Mouse (Mus musculus) forebrain, embryonic 13.5 days (tissue): Measurements from ENCODE around the gene Nsd1. TPM values are rescaled to one million over a fixed set of nuclear protein-coding genes. Genes with fewer than 3 reads are reported as not detected.

ENCODE experiments used
- ATAC-seq: fragments of 200-750 bp; cut with Nextera tagmentation; 2 replicates; pipeline ENCODE4 v1.8.0; 2017
- H3K27ac ChIP-seq: fragments of 300-500 bp; sonication (generic); 2 replicates; pipeline ENCODE4 v1.5.1; 2015; ENCODE audit warnings: inconsistent platforms, mild to moderate bottlenecking, moderate library complexity
- H3K27me3 ChIP-seq: fragments of 300-500 bp; sonication (generic); 2 replicates; pipeline ENCODE4 v1.6.1; 2015; ENCODE audit warnings: mild to moderate bottlenecking, inconsistent platforms
- H3K36me3 ChIP-seq: fragments of 300-500 bp; sonication (generic); 2 replicates; pipeline ENCODE4 v1.6.1; 2015; ENCODE audit warnings: mild to moderate bottlenecking, inconsistent platforms; ENCODE audit not compliant: poor library complexity, severe bottlenecking
- H3K4me1 ChIP-seq: fragments of 300-500 bp; sonication (generic); 2 replicates; pipeline ENCODE4 v1.6.1; 2015; ENCODE audit warnings: inconsistent platforms
- H3K4me2 ChIP-seq: fragments of 300-500 bp; sonication (generic); 2 replicates; pipeline ENCODE4 v1.6.1; 2015; ENCODE audit warnings: inconsistent platforms, mild to moderate bottlenecking, moderate library complexity
- H3K4me3 ChIP-seq: fragments of 300-500 bp; sonication (generic); 2 replicates; pipeline ENCODE4 v1.5.1; 2015; ENCODE audit warnings: mild to moderate bottlenecking, inconsistent platforms
- H3K9ac ChIP-seq: fragments of 300-500 bp; sonication (generic); 2 replicates; pipeline ENCODE4 v1.6.1; 2015; ENCODE audit warnings: mild to moderate bottlenecking, inconsistent platforms
- H3K9me3 ChIP-seq: fragments of 300-500 bp; sonication (generic); replicated peaks from 2 replicates; pipeline ENCODE4 v1.6.1; 2016; ENCODE audit warnings: inconsistent platforms
- WGBS: fragments of 180-500 bp; shearing (Covaris S2); methylation state at CpG from one replicate; pipeline ENCODE4 v1.1.7; 2015; 5-methylcytosine and 5-hydroxymethylcytosine counted together
- polyA plus RNA-seq: library from polyadenylated mRNA; unstranded; fragments of >200 nt; fragmentation: Nextera tagmentation; extraction: Ambion mirVana; gene quantifications from 2 replicates; pipeline ENCODE4 v1.2.1, GENCODE M21; 2015

Gene Nsd1
- polyA plus RNA-seq, 1 experiment from 2014 or later, result 77.2 TPM

- Histone ChIP-seq H3K27ac (no peak overlapping the region), H3K9ac (no peak overlapping the region), H3K4me1 (no peaks in the 10 kb centered on the region), H3K4me3 (no peak overlapping the region), H3K36me3 (peaks cover 76% of the 10 kb centered on the region), H3K27me3 (no peaks in the 10 kb centered on the region), H3K9me3 (no peaks in the 10 kb centered on the region), H3K4me2 (no peak overlapping the region)
- 89% methylated on average over 1 of the region's 1 CpGs for WGBS
- ATAC-seq, result no peak
These were observed 87.2 kb downstream of the Nsd1 start for GRCm38 (mm10) chr13:55296760-55297159.

GRCm38 (mm10) chr13:55300913-55301312 is 91.3 kb downstream of the Nsd1 start:
- no peak overlapping the region for H3K27ac ChIP-seq
- WGBS, result 89% methylated on average over 5 of the region's 5 CpGs
- H3K9ac ChIP-seq, result no peak overlapping the region
- no peak overlapping the region for H3K4me2 ChIP-seq
- no peak for ATAC-seq
- no peaks in the 10 kb centered on the region for H3K4me1 ChIP-seq
- H3K27me3 ChIP-seq, result no peaks in the 10 kb centered on the region
- H3K4me3 ChIP-seq, result no peak overlapping the region
- peaks cover 82% of the 10 kb centered on the region for H3K36me3 ChIP-seq
- H3K9me3 ChIP-seq, result no peaks in the 10 kb centered on the region

- Histone ChIP-seq H3K4me1 (no peaks in the 10 kb centered on the region), H3K4me3 (no peak overlapping the region), H3K9me3 (no peaks in the 10 kb centered on the region), H3K36me3 (peaks cover 92% of the 10 kb centered on the region), H3K4me2 (no peak overlapping the region), H3K27ac (no peak overlapping the region), H3K9ac (no peak overlapping the region), H3K27me3 (no peaks in the 10 kb centered on the region)
- ATAC-seq, result no peak
- 88% methylated on average over 8 of the region's 8 CpGs for WGBS
These were observed 102.5 kb downstream of the Nsd1 start for GRCm38 (mm10) chr13:55312028-55312630.

GRCm38 (mm10) chr13:55313051-55313450 is 103.5 kb downstream of the Nsd1 start:
- Histone ChIP-seq H3K36me3 (peaks cover 92% of the 10 kb centered on the region), H3K9me3 (no peaks in the 10 kb centered on the region), H3K4me3 (no peak overlapping the region), H3K4me2 (no peak overlapping the region), H3K27me3 (no peaks in the 10 kb centered on the region), H3K9ac (no peak overlapping the region), H3K4me1 (no peaks in the 10 kb centered on the region), H3K27ac (no peak overlapping the region)
- ATAC-seq, result no peak
- WGBS, result 95% methylated on average over 9 of the region's 9 CpGs

- no peak overlapping the region for H3K27ac ChIP-seq
- no peaks in the 10 kb centered on the region for H3K9me3 ChIP-seq
- 87% methylated on average over 2 of the region's 2 CpGs for WGBS
- no peak for ATAC-seq
- no peak overlapping the region for H3K4me3 ChIP-seq
- no peaks in the 10 kb centered on the region for H3K4me1 ChIP-seq
- H3K4me2 ChIP-seq, result no peak overlapping the region
- no peaks in the 10 kb centered on the region for H3K27me3 ChIP-seq
- H3K9ac ChIP-seq, result no peak overlapping the region
- peaks cover 95% of the 10 kb centered on the region for H3K36me3 ChIP-seq
These were observed 105.4 kb downstream of the Nsd1 start for GRCm38 (mm10) chr13:55314891-55315412.

- 78% methylated on average over 3 of the region's 3 CpGs for WGBS
These were observed 108.8 kb downstream of the Nsd1 start for GRCm38 (mm10) chr13:55318351-55318750.

GRCm38 (mm10) chr13:55319931-55320533 is 110.5 kb downstream of the Nsd1 start, which contains the start of gene Prelid1:
Gene Prelid1, plus strand, starts transcription at chr13:55320500.
- Histone ChIP-seq H3K4me3 (peak within 1 kb of the TSS; percentile 85), H3K4me1 (peaks cover 35% of the 10 kb centered on the region), H3K9me3 (no peaks in the 10 kb centered on the region), H3K27me3 (no peaks in the 10 kb centered on the region), H3K9ac (peak within 1 kb of the TSS; percentile 86), H3K4me2 (peak within 1 kb of the TSS; percentile 99), H3K36me3 (peaks cover 73% of the 10 kb centered on the region), H3K27ac (peak within 1 kb of the TSS; percentile 45; the same call in 1 of the 2 replicates)
- WGBS, result 91% methylated on average over 4 of the region's 4 CpGs
- no peak for ATAC-seq

More at GRCm38 (mm10) chr13:55318351-55318750, 108.8 kb downstream of the Nsd1 start:
- no peak overlapping the region for H3K27ac ChIP-seq
- no peak overlapping the region for H3K4me2 ChIP-seq
- H3K36me3 ChIP-seq, result peaks cover 74% of the 10 kb centered on the region
- peaks cover 24% of the 10 kb centered on the region for H3K4me1 ChIP-seq
- no peaks in the 10 kb centered on the region for H3K9me3 ChIP-seq
- H3K9ac ChIP-seq, result no peak overlapping the region
- H3K27me3 ChIP-seq, result no peaks in the 10 kb centered on the region
- no peak overlapping the region for H3K4me3 ChIP-seq
- no peak for ATAC-seq

- Histone ChIP-seq H3K36me3 (peaks cover 76% of the 10 kb centered on the region), H3K27ac (peak within 1 kb of the TSS; percentile 62), H3K4me1 (peaks cover 35% of the 10 kb centered on the region), H3K4me3 (peak within 1 kb of the TSS; percentile 85), H3K9ac (peak within 1 kb of the TSS; percentile 86), H3K4me2 (peak within 1 kb of the TSS; percentile 99), H3K27me3 (no peaks in the 10 kb centered on the region), H3K9me3 (no peaks in the 10 kb centered on the region)
- under 1% methylated on average over 73 of the region's 73 CpGs for WGBS
- ATAC-seq, result peak; percentile 91
These were observed 112.0 kb downstream of the Nsd1 start, which contains the start of gene Rab24 for GRCm38 (mm10) chr13:55321434-55322129. Gene Rab24, minus strand, starts transcription at chr13:55321946.

- 2% methylated on average over 31 of the region's 31 CpGs for WGBS
- H3K9ac ChIP-seq, result peak overlapping the region; percentile 86
- peak overlapping the region; percentile 62 for H3K27ac ChIP-seq
- H3K36me3 ChIP-seq, result peaks cover 70% of the 10 kb centered on the region
- ATAC-seq, result no peak
- peaks cover 40% of the 10 kb centered on the region for H3K4me1 ChIP-seq
- H3K4me2 ChIP-seq, result peak overlapping the region; percentile 99
- H3K4me3 ChIP-seq, result peak overlapping the region; percentile 85
- H3K9me3 ChIP-seq, result no peaks in the 10 kb centered on the region
- H3K27me3 ChIP-seq, result no peaks in the 10 kb centered on the region
These were observed 112.7 kb downstream of the Nsd1 start for GRCm38 (mm10) chr13:55322130-55322825.

- H3K4me2 ChIP-seq, result no peak overlapping the region
- no peaks in the 10 kb centered on the region for H3K9me3 ChIP-seq
- ATAC-seq, result no peak
- no peak overlapping the region; the same call in 1 of the 2 replicates for H3K27ac ChIP-seq
- no peak overlapping the region for H3K4me3 ChIP-seq
- peak overlapping the region; percentile 5; the same call in 1 of the 2 replicates for H3K9ac ChIP-seq
- H3K36me3 ChIP-seq, result peaks cover 36% of the 10 kb centered on the region
- 82% methylated on average over 11 of the region's 11 CpGs for WGBS
- peaks cover 58% of the 10 kb centered on the region for H3K4me1 ChIP-seq
- H3K27me3 ChIP-seq, result no peaks in the 10 kb centered on the region
These were observed 116.0 kb downstream of the Nsd1 start for GRCm38 (mm10) chr13:55325596-55325995.

- Histone ChIP-seq H3K27ac (peak overlapping the region; percentile 68), H3K36me3 (peaks cover 35% of the 10 kb centered on the region), H3K27me3 (no peaks in the 10 kb centered on the region), H3K9me3 (no peaks in the 10 kb centered on the region), H3K4me2 (peak overlapping the region; percentile 68), H3K4me3 (no peak overlapping the region), H3K4me1 (peaks cover 54% of the 10 kb centered on the region), H3K9ac (peak overlapping the region; percentile 34; the same call in 1 of the 2 replicates)
- peak; percentile 11; the same call in 1 of the 2 replicates for ATAC-seq
- WGBS, result 58% methylated on average over 4 of the region's 4 CpGs
These were observed 117.6 kb downstream of the Nsd1 start for GRCm38 (mm10) chr13:55327169-55327568.
